In genomic region chr6:71907702-71908235, GRCm38 (mm10) we compare ENCODE assay signal across 8 mouse cellular contexts. TPM values are rescaled to one million over a fixed set of nuclear protein-coding genes. Genes with fewer than 3 reads are reported as not detected.
DNase-seq lines count a peak whose midpoint lies in the region; ATAC-seq and TF ChIP-seq lines count a peak whose summit lies in the region.

No protein-coding gene starts in this region.

- TF ChIP-seq CTCF in kidney, postnatal 0 days (IDR thresholded peaks at IDR 0.05; ENCODE audit: low read depth), result no peak

- peaks cover 17% of the 10 kb centered on the region for H3K36me3 ChIP-seq in kidney, postnatal 0 days (ENCODE audit: insufficient read depth, low read length)
- H3K36me3 ChIP-seq in neural tube, embryonic 12.5 days, result peaks cover 29% of the 10 kb centered on the region

- H3K27me3 ChIP-seq in kidney, postnatal 0 days (ENCODE audit: insufficient read depth, low read length), result no peaks in the 10 kb centered on the region
- no peaks in the 10 kb centered on the region for H3K27me3 ChIP-seq in neural tube, embryonic 12.5 days (replicated peaks)

- H3K4me1 ChIP-seq in kidney, postnatal 0 days (replicated peaks; ENCODE audit: insufficient read depth, low read length), result no peaks in the 10 kb centered on the region
- H3K4me1 ChIP-seq in neural tube, embryonic 12.5 days, result peaks cover 11% of the 10 kb centered on the region; the same call in 1 of the 2 replicates

- peak overlapping the region; percentile 76 for H3K4me2 ChIP-seq in kidney, postnatal 0 days (ENCODE audit: low read length)
- peak overlapping the region; percentile 83 for H3K4me2 ChIP-seq in neural tube, embryonic 12.5 days (replicated peaks)

- H3K9ac ChIP-seq in kidney, postnatal 0 days (ENCODE audit: low read depth, low read length), result peak overlapping the region; percentile 75
- peak overlapping the region; percentile 70 for H3K9ac ChIP-seq in neural tube, embryonic 12.5 days

- no peak overlapping the region for H3K27ac ChIP-seq in kidney, postnatal 0 days
- H3K27ac ChIP-seq in neural tube, embryonic 12.5 days, result no peak overlapping the region

- 3% methylated on average over 4 of the region's 4 CpGs for WGBS in kidney, postnatal 0 days
- WGBS in neural tube, embryonic 12.5 days, result 9% methylated on average over 4 of the region's 4 CpGs

- intact Hi-C loops in left cerebral cortex, postnatal 14 days (cut with DNase I), result loop anchor here (10.0 kb wide), 1 partner anchor 437 kb away; the partner anchor contains the start of genes 0610030E20Rik and Usp39

- no peak for DNase-seq in kidney, postnatal 0 days (ENCODE audit: low spot score)
- no peak for DNase-seq in kidney, adult 8-10 months
- peak; percentile 9 for DNase-seq in c-Kit-negative CD71-positive TER-119-positive erythroid progenitor cells, embryonic 14.5 days (ENCODE audit: low read depth, low spot score)
- peak; percentile 32 for DNase-seq in induced T-regulatory cell, adult 2 months (ENCODE audit: low read depth)
- DNase-seq in left cerebral cortex, postnatal 14 days (ENCODE audit: low spot score in 2 of 2), result no peak
- DNase-seq in adrenal gland, postnatal 14 days, result no peak

- H3K9me3 ChIP-seq in kidney, postnatal 0 days (replicated peaks; ENCODE audit: low read length), result no peaks in the 10 kb centered on the region
- H3K9me3 ChIP-seq in neural tube, embryonic 12.5 days, result no peaks in the 10 kb centered on the region

- ATAC-seq in kidney, postnatal 0 days (replicated peaks; ENCODE audit: low FRiP score, low read depth), result no peak
- no peak for ATAC-seq in neural tube, embryonic 12.5 days (ENCODE audit: low FRiP score, low read depth)
- ATAC-seq in erythroid progenitor cell, adult 5-6 weeks (replicated peaks; ENCODE audit: low FRiP score, poor library complexity, severe bottlenecking), result no peak

- peak overlapping the region; percentile 79 for H3K4me3 ChIP-seq in kidney, postnatal 0 days (replicated peaks; ENCODE audit: low read depth, low read length)
- H3K4me3 ChIP-seq in neural tube, embryonic 12.5 days, result peak overlapping the region; percentile 75

RNA-seq across cellular contexts. Expression of gene Ptcd3, which starts 0.8 kb away (rescaled TPM):
- polyA plus RNA-seq in kidney, postnatal 0 days (2015; fragmentation: Nextera tagmentation; extraction: Ambion mirVana), result 61.3 and 66.4 TPM in 2 replicates
- 98.1 and 112 TPM in 2 replicates for polyA plus RNA-seq in neural tube, embryonic 12.5 days (2016; fragmentation: Nextera tagmentation; extraction: Ambion mirVana)
- total RNA-seq in erythroid progenitor cell, adult 5-6 weeks (2015; ENCODE audit: low replicate concordance), result 55.1 and 91.0 TPM in 2 replicates
- 42.0 and 47.4 TPM in 2 replicates for total RNA-seq in erythroid progenitor cell, adult 5-6 weeks (2017; ENCODE audit: low replicate concordance)
- total RNA-seq in left cerebral cortex, postnatal 14 days (2021), result 10 to 100 TPM; 66.2 to 68.8 TPM
- 112 and 116 TPM in 2 replicates for total RNA-seq in adrenal gland, postnatal 14 days (2021)

RNA-seq across cellular contexts. Expression of gene Polr1a, which starts 1.1 kb away (rescaled TPM):
- polyA plus RNA-seq in kidney, postnatal 0 days (2015; fragmentation: Nextera tagmentation; extraction: Ambion mirVana), result 17.5 and 18.3 TPM in 2 replicates
- polyA plus RNA-seq in neural tube, embryonic 12.5 days (2016; fragmentation: Nextera tagmentation; extraction: Ambion mirVana), result 26.7 and 28.9 TPM in 2 replicates
- total RNA-seq in erythroid progenitor cell, adult 5-6 weeks (2015; ENCODE audit: low replicate concordance), result 7.9 and 21.4 TPM in 2 replicates
- total RNA-seq in erythroid progenitor cell, adult 5-6 weeks (2017; ENCODE audit: low replicate concordance), result 5.9 and 6.7 TPM in 2 replicates
- total RNA-seq in left cerebral cortex, postnatal 14 days (2021), result 10 to 100 TPM; 28.5 to 32.3 TPM
- total RNA-seq in adrenal gland, postnatal 14 days (2021), result 60.9 and 68.3 TPM in 2 replicates

Comparison
In these comparisons a context has a peak if more than half of its experiments do, and no peak if none do; other contexts are left out.
1. DNase-seq: peak in c-Kit-negative CD71-positive TER-119-positive erythroid progenitor cells, embryonic 14.5 days (single experiment) and induced T-regulatory cell, adult 2 months (single experiment); none in kidney, postnatal 0 days (single experiment), kidney, adult 8-10 months (0 of 2), left cerebral cortex, postnatal 14 days (0 of 2) and adrenal gland, postnatal 14 days (single experiment).